25 mouse cellular contexts compared by ENCODE assay signal in genomic region chr13:101777851-101778250, GRCm38 (mm10). TPM values are rescaled to one million over a fixed set of nuclear protein-coding genes. Genes with fewer than 3 reads are reported as not detected.
DNase-seq lines count a peak whose midpoint lies in the region; TF ChIP-seq lines count a peak whose summit lies in the region.
"Had no signal": no experiment of that assay in that cellular context is flagged by ENCODE, and none has a peak within 500 bp of the region (broad histone marks: within the 10 kb centered on the region; RNA-seq: fewer than 3 reads in every experiment).

No protein-coding gene starts in this region.

- DNase-seq in gastrocnemius, adult 2 months, result no peak
- no peak for DNase-seq in gastrocnemius, adult 18-20 months (ENCODE audit: low spot score)
- DNase-seq in layer of hippocampus, adult 8-10 months (ENCODE audit: low spot score in 2 of 2), result peak; percentile 34 to 61
- DNase-seq in layer of hippocampus, postnatal 36 days, result no peak
- DNase-seq in Muller cell, postnatal 12 days (ENCODE audit: inconsistent ontology term), result peak; percentile 70
- no peak for DNase-seq in urinary bladder, postnatal 14 days (ENCODE audit: low spot score)
- DNase-seq: adrenal gland, adult 8-10 months; B cell, adult 2 months; cerebellum, adult 9-11 months; gastrocnemius, postnatal 10 days; kidney, adult 8-10 months; kidney, postnatal 10 days; liver, embryonic 13.5 days; lung, adult 2 months; lung, postnatal 14 days; retina, postnatal 1 day; right cerebral cortex, postnatal 4 days; thymus, postnatal 25 days had no signal

- no peaks in the 10 kb centered on the region for H3K4me1 ChIP-seq in brown adipose tissue, adult 24 weeks (ENCODE audit: control insufficient read depth, insufficient read depth, insufficient read length, low read length)
- H3K4me1 ChIP-seq: embryonic facial prominence, embryonic 15.5 days; hindbrain, embryonic 10.5 days; limb, embryonic 12.5 days; liver, embryonic 13.5 days; midbrain, embryonic 13.5 days had no signal

- H3K27ac ChIP-seq in gastrocnemius, adult 2 months, result peak overlapping the region; percentile 64
- peak overlapping the region; percentile 33; the same call in 1 of the 2 replicates for H3K27ac ChIP-seq in brown adipose tissue, adult 24 weeks (replicated peaks; ENCODE audit: low read depth, low read length)
- H3K27ac ChIP-seq: embryonic facial prominence, embryonic 15.5 days; hindbrain, embryonic 10.5 days; limb, embryonic 12.5 days; liver, embryonic 13.5 days; midbrain, embryonic 13.5 days; neural tube, embryonic 13.5 days had no signal

- no peak for TF ChIP-seq CTCF in gastrocnemius, adult 2 months (IDR thresholded peaks at IDR 0.05)

- intact Hi-C loops in gastrocnemius, adult 2 months (cut with DNase I), result no loop called here

- no peak overlapping the region for H3K4me3 ChIP-seq in gastrocnemius, adult 2 months
- no peak overlapping the region for H3K4me3 ChIP-seq in brown adipose tissue, adult 24 weeks (ENCODE audit: insufficient read depth, low read depth, low read length)
- H3K4me3 ChIP-seq: embryonic facial prominence, embryonic 15.5 days; hindbrain, embryonic 10.5 days; limb, embryonic 12.5 days; liver, embryonic 13.5 days; midbrain, embryonic 13.5 days; myocyte; neural tube, embryonic 13.5 days had no signal

RNA-seq across cellular contexts. Expression of gene Pik3r1, which starts 9.8 kb away (rescaled TPM):
- total RNA-seq in gastrocnemius, adult 2 months (2021), result 10 to 100 TPM; 41.3 to 52.1 TPM
- 10 to 100 TPM; 21.7 to 30.2 TPM for total RNA-seq in gastrocnemius, adult 18-20 months (2021)
- 10 to 100 TPM; 73.3 to 88.6 (median 79.4) TPM for total RNA-seq in layer of hippocampus, adult 8-10 months (2022)
- 10 to 100 TPM; 81.9 to 94.1 TPM for total RNA-seq in layer of hippocampus, postnatal 36 days (2021)
- polyA plus RNA-seq in brown adipose tissue, adult 24 weeks (2012; ENCODE audit: insufficient read depth, insufficient read length, missing spikeins), result 52.1 and 81.4 TPM in 2 replicates

Comparison
In these comparisons a context has a peak if more than half of its experiments do, and no peak if none do; other contexts are left out.
1. DNase-seq: peak in layer of hippocampus, adult 8-10 months (2 of 2) and Muller cell, postnatal 12 days (single experiment); none in gastrocnemius, adult 2 months (single experiment), gastrocnemius, adult 18-20 months (single experiment), layer of hippocampus, postnatal 36 days (0 of 2) and urinary bladder, postnatal 14 days (single experiment).